In the genomic region with DNA sequence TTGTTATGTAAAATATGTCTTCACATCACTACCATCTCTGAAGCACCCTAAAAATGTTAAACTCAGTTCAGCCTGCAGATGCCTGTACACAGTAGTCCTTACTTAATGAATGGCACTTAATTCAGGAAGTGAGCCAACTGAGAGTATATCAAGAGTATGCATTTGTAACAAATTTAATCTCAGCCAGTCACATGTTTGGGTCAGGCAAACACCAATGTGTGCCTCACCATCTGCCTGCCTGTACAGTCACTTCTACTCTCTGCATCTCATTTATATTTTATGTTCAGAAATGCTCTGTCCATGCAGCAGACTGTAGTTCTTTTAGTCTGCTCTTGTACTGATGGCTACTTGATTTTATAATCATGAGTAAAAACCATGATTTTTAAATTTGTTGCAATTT, we compare ENCODE assay signal across 15 mouse cellular contexts.
"Had no signal": no experiment of that assay in that cellular context is flagged by ENCODE, and none has a peak within 500 bp of the region (broad histone marks: within the 10 kb centered on the region; RNA-seq: fewer than 3 reads in every experiment).

No protein-coding gene starts in this region.

- H3K36me3 ChIP-seq: limb, embryonic 15.5 days; liver, embryonic 12.5 days had no signal

- H3K27me3 ChIP-seq: limb, embryonic 15.5 days; liver, embryonic 12.5 days; megakaryocyte, embryonic 14.5 days had no signal

- H3K27ac ChIP-seq: limb, embryonic 15.5 days; liver, embryonic 12.5 days; macrophage had no signal

- ATAC-seq: liver, embryonic 12.5 days had no signal

- H3K4me2 ChIP-seq: limb, embryonic 15.5 days; liver, embryonic 12.5 days; lung, embryonic 14.5 days had no signal

- H3K9me3 ChIP-seq: limb, embryonic 15.5 days; liver, embryonic 12.5 days; megakaryocyte, embryonic 14.5 days had no signal

- H3K9ac ChIP-seq: limb, embryonic 15.5 days; liver, embryonic 12.5 days; lung, embryonic 14.5 days had no signal

- H3K4me3 ChIP-seq: limb, embryonic 15.5 days; liver, embryonic 12.5 days; megakaryocyte, embryonic 14.5 days had no signal

- DNase-seq: kidney, adult 8-10 months; kidney, postnatal 36 days; layer of hippocampus, adult 9-11 months; layer of hippocampus, postnatal 36 days; lung, embryonic 14.5 days; lung, postnatal 14 days; retina, postnatal 1 day; right cerebral cortex, postnatal 4 days; spleen, adult 18-20 months; thymus, adult 18-20 months; thymus, postnatal 14 days had no signal

- H3K4me1 ChIP-seq: limb, embryonic 15.5 days; liver, embryonic 12.5 days; megakaryocyte, embryonic 14.5 days had no signal
